Mouse (Mus musculus) neural tube, embryonic 14.5 days (tissue): ENCODE data around the gene Lmntd1. TPM values are rescaled to one million over a fixed set of nuclear protein-coding genes. Genes with fewer than 3 reads are reported as not detected.

Experiments
- ATAC-seq: fragments of 200-750 bp; cut with Nextera tagmentation; 2 replicates; pipeline ENCODE4 v1.8.0; 2017; ENCODE audit warnings: low read depth, mild to moderate bottlenecking, moderate TSS enrichment, moderate library complexity
- H3K27ac ChIP-seq: fragments of 300-500 bp; sonication (generic); 2 replicates; pipeline ENCODE4 v1.5.1; 2014; ENCODE audit warnings: low read depth, mild to moderate bottlenecking, control low read depth, low read length, moderate library complexity, mixed read lengths
- H3K27me3 ChIP-seq: fragments of 300-500 bp; sonication (generic); 2 replicates; pipeline ENCODE4 v1.6.1; 2014; ENCODE audit warnings: low read length; ENCODE audit not compliant: control insufficient read depth, insufficient read depth
- H3K36me3 ChIP-seq: fragments of 300-500 bp; sonication (generic); 2 replicates; pipeline ENCODE4 v1.6.1; 2014; ENCODE audit warnings: low read length, mixed read lengths; ENCODE audit not compliant: control insufficient read depth, insufficient read depth
- H3K4me1 ChIP-seq: fragments of 300-500 bp; sonication (generic); 2 replicates; pipeline ENCODE4 v1.6.1; 2014; ENCODE audit warnings: low read length; ENCODE audit not compliant: control insufficient read depth, insufficient read depth
- H3K4me2 ChIP-seq: fragments of 300-500 bp; sonication (generic); 2 replicates; pipeline ENCODE4 v1.6.1; 2014; ENCODE audit warnings: mild to moderate bottlenecking, low read depth, low read length, control low read depth
- H3K4me3 ChIP-seq: fragments of 300-500 bp; sonication (generic); 2 replicates; pipeline ENCODE4 v1.5.1; 2014; ENCODE audit warnings: low read depth, low read length, control low read depth, mixed read lengths
- H3K9ac ChIP-seq: fragments of 300-500 bp; sonication (generic); replicated peaks from 2 replicates; pipeline ENCODE4 v1.6.1; 2014; ENCODE audit warnings: low read depth, mild to moderate bottlenecking, control low read depth, low read length, mixed read lengths
- H3K9me3 ChIP-seq: fragments of 300-500 bp; sonication (generic); 2 replicates; pipeline ENCODE4 v1.6.1; 2016; ENCODE audit warnings: low read length; ENCODE audit not compliant: control insufficient read depth
- WGBS: fragments of 180-500 bp; shearing (Covaris S2); extraction: QIAGEN DNeasy Blood & Tissue Kit; methylation state at CpG from one replicate; pipeline ENCODE4 v1.1.7; 2014; 5-methylcytosine and 5-hydroxymethylcytosine counted together
- polyA plus RNA-seq: library from polyadenylated mRNA; unstranded; fragments of >200 nt; fragmentation: Nextera tagmentation; extraction: Ambion mirVana; gene quantifications from 2 replicates; pipeline ENCODE4 v1.2.1, GENCODE M21; 2014

Gene Lmntd1
- polyA plus RNA-seq, 1 experiment from 2014 or later = 0.16 TPM

DNA sequence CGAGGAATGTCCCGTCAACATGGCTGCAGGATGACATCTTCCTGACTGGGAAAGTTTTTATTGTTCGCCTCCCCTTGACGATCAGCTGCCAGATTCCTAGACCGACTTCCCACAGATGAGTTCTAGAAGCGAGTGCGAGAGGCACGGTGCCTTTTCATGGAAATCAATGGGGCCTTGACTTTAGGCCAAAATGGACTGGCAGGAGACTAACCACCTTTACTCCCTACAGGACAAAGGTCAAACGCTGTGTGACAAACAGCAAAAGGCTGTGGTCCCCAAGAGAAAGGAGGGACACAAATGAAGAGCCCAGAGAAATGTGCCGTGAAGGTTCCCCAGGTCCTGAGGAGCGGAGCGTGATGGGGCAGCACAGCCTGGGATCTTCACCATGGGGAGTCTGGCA lies 91.5 kb downstream of the Lmntd1 start:
- 78% methylated on average over 12 of the region's 12 CpGs for WGBS

DNA sequence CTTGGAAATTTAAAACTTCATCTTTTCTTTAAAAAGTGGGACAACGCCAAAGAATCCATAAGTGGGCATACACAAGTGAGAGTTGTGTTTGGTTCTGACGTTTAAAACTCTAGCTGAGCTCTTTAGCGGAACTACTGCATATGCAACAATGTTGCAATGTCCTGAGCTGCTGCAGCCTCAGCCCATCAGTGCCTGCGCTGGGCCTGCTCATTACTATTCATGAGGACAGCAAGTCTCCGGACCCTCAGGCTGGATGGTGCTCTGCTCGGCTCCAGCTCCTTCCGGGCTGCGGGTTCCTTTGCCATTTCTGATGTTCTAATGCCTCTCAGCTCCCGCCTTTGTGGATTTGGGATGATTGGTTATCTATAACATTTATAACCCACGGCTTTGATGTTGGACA lies 97.1 kb downstream of the Lmntd1 start:
- no peak overlapping the region for H3K4me2 ChIP-seq
- no peaks in the 10 kb centered on the region for H3K27me3 ChIP-seq
- 40% methylated on average over 10 of the region's 10 CpGs for WGBS
- no peaks in the 10 kb centered on the region for H3K36me3 ChIP-seq
- no peak overlapping the region for H3K4me3 ChIP-seq
- no peak overlapping the region for H3K27ac ChIP-seq
- ATAC-seq = no peak
- H3K4me1 ChIP-seq = peaks cover 4% of the 10 kb centered on the region; the same call in 1 of the 2 replicates
- no peaks in the 10 kb centered on the region for H3K9me3 ChIP-seq
- H3K9ac ChIP-seq = no peak overlapping the region

More for the DNA sequence above, 91.5 kb downstream of the Lmntd1 start:
- no peak for ATAC-seq
- Histone ChIP-seq H3K4me1 (no peaks in the 10 kb centered on the region), H3K27ac (no peak overlapping the region), H3K4me2 (no peak overlapping the region), H3K4me3 (no peak overlapping the region), H3K9ac (no peak overlapping the region), H3K9me3 (no peaks in the 10 kb centered on the region), H3K27me3 (no peaks in the 10 kb centered on the region), H3K36me3 (no peaks in the 10 kb centered on the region)

DNA sequence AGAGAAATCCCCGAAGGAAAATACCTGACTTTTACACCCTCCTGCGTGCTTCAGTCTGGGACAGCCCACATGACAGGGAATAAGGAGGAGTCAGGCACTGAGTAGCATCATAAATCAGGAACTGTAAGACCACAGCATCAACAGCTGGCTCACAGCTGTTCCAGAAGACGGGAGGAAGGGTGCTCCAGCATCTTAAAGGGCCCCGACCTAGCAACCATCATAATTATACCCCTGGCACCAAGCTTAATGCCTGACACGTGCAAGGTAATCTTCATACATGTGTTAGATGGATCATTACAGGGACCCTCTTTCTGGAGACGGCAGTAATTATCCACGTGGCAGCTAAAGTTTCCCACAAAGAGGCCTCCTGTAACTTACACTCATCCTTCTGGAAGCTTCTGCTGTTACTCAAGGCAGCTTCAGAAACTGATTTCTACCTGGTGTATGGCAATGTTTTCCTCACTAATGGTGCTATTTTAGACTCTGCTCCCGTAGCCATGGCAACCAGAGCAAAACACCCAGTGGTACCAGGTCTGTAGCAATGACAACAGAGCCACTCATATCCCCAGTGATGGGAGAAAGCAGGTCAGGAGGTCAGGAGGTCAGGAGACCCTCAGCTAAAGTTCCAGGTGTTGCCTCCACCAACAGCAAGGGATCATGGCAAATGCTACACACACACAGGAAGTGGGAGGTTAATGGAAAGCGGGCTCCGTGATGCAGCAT lies 98.1 kb downstream of the Lmntd1 start:
- 48% methylated on average over 10 of the region's 10 CpGs for WGBS
- Histone ChIP-seq H3K4me1 (peaks cover 4% of the 10 kb centered on the region; the same call in 1 of the 2 replicates), H3K4me3 (no peak overlapping the region), H3K4me2 (no peak overlapping the region), H3K9me3 (no peaks in the 10 kb centered on the region), H3K9ac (no peak overlapping the region), H3K27ac (no peak overlapping the region), H3K27me3 (no peaks in the 10 kb centered on the region), H3K36me3 (no peaks in the 10 kb centered on the region)
- peak; percentile 65 for ATAC-seq

DNA sequence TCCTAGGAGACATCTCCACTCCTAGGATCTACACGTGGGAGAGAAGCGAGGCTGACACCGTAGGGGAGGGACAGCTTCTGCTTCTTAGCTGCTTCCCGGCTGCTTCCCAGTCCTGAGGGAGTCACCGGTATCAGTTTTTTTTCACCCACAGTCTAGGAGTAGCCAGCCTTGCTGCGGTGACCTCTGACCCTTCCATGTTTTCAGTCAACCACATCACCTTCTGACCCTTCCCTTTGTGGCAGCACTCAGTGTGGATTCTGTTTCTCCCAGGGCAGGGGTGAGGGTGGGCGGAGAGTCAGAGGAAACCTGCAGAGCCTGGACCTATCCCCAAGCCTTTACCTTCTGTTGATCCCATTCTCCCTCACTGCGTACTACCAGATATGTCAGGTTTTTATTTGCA lies 102.9 kb downstream of the Lmntd1 start:
- Histone ChIP-seq H3K27me3 (no peaks in the 10 kb centered on the region), H3K4me1 (peaks cover 3% of the 10 kb centered on the region; the same call in 1 of the 2 replicates), H3K9ac (no peak overlapping the region), H3K4me3 (no peak overlapping the region), H3K9me3 (no peaks in the 10 kb centered on the region), H3K36me3 (no peaks in the 10 kb centered on the region), H3K27ac (no peak overlapping the region), H3K4me2 (no peak overlapping the region)
- no peak for ATAC-seq
- 63% methylated on average over 8 of the region's 8 CpGs for WGBS

DNA sequence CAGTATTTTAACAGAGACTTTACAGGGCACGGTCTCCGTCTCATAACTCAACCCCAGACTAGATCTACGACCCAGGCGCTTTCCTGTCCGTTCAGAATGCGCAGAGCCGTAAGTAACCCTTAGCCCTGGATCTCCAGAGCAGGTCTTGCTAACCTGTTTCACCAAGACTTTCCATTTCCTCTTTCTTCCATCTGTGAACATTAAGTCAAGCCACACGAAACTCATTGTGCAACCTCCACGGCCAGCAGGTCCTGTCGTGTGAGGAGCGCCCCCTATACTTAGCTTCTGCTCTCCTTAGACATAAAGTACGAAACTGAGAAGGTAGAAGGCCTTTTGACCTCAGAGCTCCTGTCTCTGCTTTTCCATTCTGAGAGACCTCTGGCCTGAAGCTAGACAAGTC lies 105.3 kb downstream of the Lmntd1 start:
- ATAC-seq = no peak

DNA sequence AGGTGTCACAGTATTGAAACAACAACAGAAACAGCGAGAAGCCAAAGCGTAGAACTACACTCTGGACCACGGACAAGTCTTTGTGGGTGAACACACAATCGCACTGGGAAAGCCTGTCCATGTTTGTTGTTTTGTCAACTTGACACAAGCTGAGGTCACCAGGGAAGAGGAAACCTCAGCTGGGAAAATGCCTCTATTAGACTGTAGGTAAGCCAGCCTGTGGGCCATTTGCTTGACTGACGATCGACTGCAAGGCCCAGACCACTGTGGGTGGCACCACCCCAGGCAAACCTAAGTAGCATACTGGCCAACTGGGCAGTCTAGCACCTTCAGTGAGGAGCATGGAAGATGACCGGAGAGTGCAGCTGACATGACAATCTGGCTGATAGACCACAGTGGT lies 112.4 kb downstream of the Lmntd1 start:
- Histone ChIP-seq H3K4me1 (no peaks in the 10 kb centered on the region), H3K27ac (no peak overlapping the region), H3K9ac (no peak overlapping the region), H3K36me3 (no peaks in the 10 kb centered on the region), H3K4me3 (no peak overlapping the region), H3K9me3 (no peaks in the 10 kb centered on the region), H3K4me2 (no peak overlapping the region), H3K27me3 (no peaks in the 10 kb centered on the region)
- no peak for ATAC-seq
- 91% methylated on average over 7 of the region's 7 CpGs for WGBS

More for the DNA sequence above, 105.3 kb downstream of the Lmntd1 start:
- Histone ChIP-seq H3K9ac (no peak overlapping the region), H3K9me3 (no peaks in the 10 kb centered on the region), H3K4me1 (no peaks in the 10 kb centered on the region), H3K27me3 (no peaks in the 10 kb centered on the region), H3K36me3 (no peaks in the 10 kb centered on the region), H3K27ac (no peak overlapping the region), H3K4me3 (no peak overlapping the region), H3K4me2 (no peak overlapping the region)
- WGBS = 78% methylated on average over 12 of the region's 12 CpGs

DNA sequence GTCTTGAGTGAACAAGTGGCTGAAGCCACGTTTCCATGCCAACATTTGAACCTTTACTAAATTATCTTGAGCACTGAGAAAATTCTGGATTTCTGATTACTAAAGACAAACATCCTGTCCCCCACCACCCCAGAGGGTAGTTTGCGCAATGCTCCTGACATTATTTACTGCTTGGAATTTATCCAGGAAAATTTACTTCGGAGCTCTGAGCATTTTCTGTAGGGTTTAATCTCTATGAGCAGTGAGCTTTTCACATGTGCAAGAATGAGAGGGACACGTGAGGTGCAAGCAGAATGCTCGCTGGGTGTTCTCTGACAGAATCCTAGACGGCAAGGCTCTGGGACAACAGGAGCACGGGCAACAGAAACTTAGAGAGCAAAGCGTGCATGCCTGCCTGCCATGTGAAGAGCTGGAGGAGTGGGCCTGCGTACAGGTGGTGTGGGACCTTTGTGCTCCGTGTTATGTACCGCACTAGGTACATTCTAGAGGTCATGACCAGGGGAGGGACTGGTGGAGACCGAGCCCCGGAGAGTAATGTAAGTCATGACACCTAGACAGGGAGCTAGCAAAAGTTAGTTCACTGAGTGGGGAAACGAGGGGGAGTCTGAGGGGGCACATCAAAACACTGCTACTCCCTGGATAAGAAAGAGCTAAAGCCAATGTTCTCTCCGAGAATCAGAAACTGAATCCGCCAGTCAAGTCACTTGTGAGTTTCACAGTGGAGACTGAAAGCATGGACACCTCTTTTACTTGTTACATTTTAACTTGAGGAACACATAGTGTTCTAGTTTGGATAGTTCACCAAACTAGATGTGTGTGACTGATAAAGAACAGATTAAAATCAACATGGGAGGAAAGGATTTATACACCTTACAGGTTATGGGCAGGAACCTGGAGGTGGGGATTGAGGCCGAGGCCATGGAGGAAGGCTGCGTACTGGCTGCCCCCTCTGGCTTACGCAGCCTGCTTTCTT lies 114.3 kb downstream of the Lmntd1 start:
- WGBS = 79% methylated on average over 19 of the region's 19 CpGs
- no peak overlapping the region for H3K4me2 ChIP-seq
- H3K27ac ChIP-seq = no peak overlapping the region
- H3K4me1 ChIP-seq = no peaks in the 10 kb centered on the region
- no peak overlapping the region for H3K9ac ChIP-seq
- H3K36me3 ChIP-seq = no peaks in the 10 kb centered on the region
- no peak overlapping the region for H3K4me3 ChIP-seq
- H3K27me3 ChIP-seq = no peaks in the 10 kb centered on the region
- ATAC-seq = no peak
- no peaks in the 10 kb centered on the region for H3K9me3 ChIP-seq

DNA sequence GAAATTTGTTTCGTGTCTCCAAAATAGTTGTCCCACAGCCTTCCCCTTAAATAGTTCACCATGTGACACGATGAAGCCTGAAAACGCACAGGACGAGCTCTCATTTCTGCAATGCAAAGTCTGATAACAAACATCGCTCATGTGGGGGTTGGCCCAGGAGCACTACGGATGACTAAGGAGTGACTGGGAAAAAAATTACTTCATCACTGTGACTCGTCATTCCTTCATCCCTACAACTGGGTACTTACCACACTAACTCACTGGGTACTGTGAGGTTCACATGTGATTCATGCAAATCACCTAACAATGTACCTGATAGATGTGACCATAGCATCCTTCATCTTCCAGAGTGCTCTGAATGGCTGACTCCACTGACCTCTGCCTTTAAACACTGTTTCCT lies 118.4 kb downstream of the Lmntd1 start:
- ATAC-seq = no peak
- Histone ChIP-seq H3K9me3 (no peaks in the 10 kb centered on the region), H3K4me3 (no peak overlapping the region), H3K27me3 (no peaks in the 10 kb centered on the region), H3K36me3 (no peaks in the 10 kb centered on the region), H3K27ac (no peak overlapping the region), H3K4me1 (no peaks in the 10 kb centered on the region), H3K9ac (no peak overlapping the region), H3K4me2 (no peak overlapping the region)
- 95% methylated on average over 7 of the region's 7 CpGs for WGBS

DNA sequence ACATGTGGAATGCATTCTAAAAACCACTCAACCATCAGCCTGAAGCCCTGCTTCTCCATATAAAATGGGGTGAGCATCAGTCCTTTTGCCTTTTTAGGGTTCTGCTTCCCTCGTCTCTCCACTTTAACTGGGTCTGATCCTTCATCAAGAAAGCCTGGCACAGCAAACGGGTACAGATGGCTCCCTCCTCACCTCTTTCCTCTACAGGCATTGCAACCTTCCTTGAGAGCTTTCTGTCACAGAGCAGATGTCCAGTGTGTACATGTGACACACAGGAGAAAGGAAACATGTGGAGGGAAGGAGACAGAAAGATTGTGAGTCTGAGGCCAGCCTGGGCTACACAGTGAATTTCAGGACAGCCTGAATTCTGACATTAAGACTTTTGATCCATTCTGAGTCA lies 125.9 kb downstream of the Lmntd1 start:
- Histone ChIP-seq H3K4me3 (no peak overlapping the region), H3K27me3 (no peaks in the 10 kb centered on the region), H3K27ac (no peak overlapping the region), H3K9ac (no peak overlapping the region), H3K9me3 (no peaks in the 10 kb centered on the region), H3K4me2 (no peak overlapping the region), H3K36me3 (no peaks in the 10 kb centered on the region), H3K4me1 (peaks cover 8% of the 10 kb centered on the region; the same call in 1 of the 2 replicates)
- ATAC-seq = no peak
- WGBS = 80% methylated on average over 2 of the region's 2 CpGs
